In genomic region chr6:91160976-91161375, GRCm38 (mm10) we compare ENCODE assay signal across 12 mouse cellular contexts. TPM values are rescaled to one million over a fixed set of nuclear protein-coding genes. Genes with fewer than 3 reads are reported as not detected.
DNase-seq lines count a peak whose midpoint lies in the region; ATAC-seq lines count a peak whose summit lies in the region.
"Had no signal": no experiment of that assay in that cellular context is flagged by ENCODE, and none has a peak within 500 bp of the region (broad histone marks: within the 10 kb centered on the region; RNA-seq: fewer than 3 reads in every experiment).

No protein-coding gene starts in this region.

- H3K4me1 ChIP-seq in heart, embryonic 13.5 days, result peaks cover 78% of the 10 kb centered on the region
- H3K4me1 ChIP-seq in embryonic facial prominence, embryonic 14.5 days (ENCODE audit: control insufficient read depth, insufficient read depth, low read length), result peaks cover 40% of the 10 kb centered on the region
- peaks cover 97% of the 10 kb centered on the region for H3K4me1 ChIP-seq in liver, embryonic 13.5 days (replicated peaks)

- H3K4me2 ChIP-seq in heart, embryonic 13.5 days, result peak overlapping the region; percentile 88
- no peak overlapping the region for H3K4me2 ChIP-seq in embryonic facial prominence, embryonic 14.5 days (ENCODE audit: low read depth, low read length)
- 0 out of 2 replicates have a peak overlapping the region, but pooled peaks have one; percentile 96 for H3K4me2 ChIP-seq in liver, embryonic 13.5 days
- H3K4me2 ChIP-seq: stomach, embryonic 15.5 days had no signal

- H3K4me3 ChIP-seq in heart, embryonic 13.5 days, result no peak overlapping the region
- no peak overlapping the region for H3K4me3 ChIP-seq in embryonic facial prominence, embryonic 14.5 days (ENCODE audit: low read depth, low read length)
- no peak overlapping the region for H3K4me3 ChIP-seq in liver, embryonic 13.5 days (replicated peaks)
- H3K4me3 ChIP-seq: midbrain, embryonic 13.5 days; stomach, embryonic 15.5 days had no signal

- ATAC-seq in heart, embryonic 13.5 days (ENCODE audit: extremely low read depth, insufficient number of reproducible peaks, low FRiP score, low TSS enrichment), result no peak
- ATAC-seq in embryonic facial prominence, embryonic 14.5 days (ENCODE audit: low read depth), result no peak
- no peak for ATAC-seq in liver, embryonic 13.5 days (ENCODE audit: low read depth)
- ATAC-seq in granulocyte monocyte progenitor cell, adult 5-6 weeks (replicated peaks; ENCODE audit: poor library complexity, severe bottlenecking), result no peak
- ATAC-seq: intestine, postnatal 0 days; midbrain, embryonic 13.5 days had no signal

- 75% methylated on average over 2 of the region's 2 CpGs for WGBS in heart, embryonic 13.5 days
- 70% methylated on average over 1 of the region's 2 CpGs for WGBS in embryonic facial prominence, embryonic 14.5 days
- WGBS in liver, embryonic 13.5 days (ENCODE audit: insufficient replicate concordance), result 51% methylated on average over 2 of the region's 2 CpGs

- DNase-seq in cerebellum, adult 9-10 months, result peak; percentile 73
- no peak for DNase-seq in cerebellum, adult 11 months
- no peak for DNase-seq in heart, postnatal 4 days
- no peak for DNase-seq in embryonic facial prominence, embryonic 14.5 days (ENCODE audit: low spot score)
- no peak for DNase-seq in liver, embryonic 13.5 days
- no peak for DNase-seq in kidney, postnatal 4 days
- DNase-seq: thymus, postnatal 36 days had no signal

- peak overlapping the region; percentile 68; the same call in 1 of the 2 replicates for H3K27ac ChIP-seq in heart, embryonic 13.5 days (replicated peaks)
- H3K27ac ChIP-seq in embryonic facial prominence, embryonic 14.5 days (replicated peaks; ENCODE audit: low read depth, low read length), result peak overlapping the region; percentile 44; the same call in 1 of the 2 replicates
- peak overlapping the region; percentile 99 for H3K27ac ChIP-seq in liver, embryonic 13.5 days

- no peaks in the 10 kb centered on the region for H3K9me3 ChIP-seq in heart, embryonic 13.5 days
- H3K9me3 ChIP-seq in embryonic facial prominence, embryonic 14.5 days (ENCODE audit: control insufficient read depth, low read length), result no peaks in the 10 kb centered on the region
- no peaks in the 10 kb centered on the region for H3K9me3 ChIP-seq in liver, embryonic 13.5 days (replicated peaks)
- H3K9me3 ChIP-seq: midbrain, embryonic 13.5 days; stomach, embryonic 15.5 days had no signal

- 0 out of 2 replicates have a peak overlapping the region, but pooled peaks have one; percentile 35 for H3K9ac ChIP-seq in heart, embryonic 13.5 days
- no peak overlapping the region for H3K9ac ChIP-seq in embryonic facial prominence, embryonic 14.5 days (ENCODE audit: low read depth, low read length)
- peak overlapping the region; percentile 93 for H3K9ac ChIP-seq in liver, embryonic 13.5 days

- H3K27me3 ChIP-seq in heart, embryonic 13.5 days (replicated peaks), result peaks cover 5% of the 10 kb centered on the region; the same call in 1 of the 2 replicates
- no peaks in the 10 kb centered on the region for H3K27me3 ChIP-seq in embryonic facial prominence, embryonic 14.5 days (replicated peaks; ENCODE audit: control insufficient read depth, insufficient read depth, low read length)
- no peaks in the 10 kb centered on the region for H3K27me3 ChIP-seq in liver, embryonic 13.5 days
- H3K27me3 ChIP-seq: midbrain, embryonic 13.5 days; stomach, embryonic 15.5 days had no signal

- H3K36me3 ChIP-seq in heart, embryonic 13.5 days, result no peaks in the 10 kb centered on the region; the same call in 1 of the 2 replicates
- peaks cover 6% of the 10 kb centered on the region; the same call in 1 of the 2 replicates for H3K36me3 ChIP-seq in embryonic facial prominence, embryonic 14.5 days (ENCODE audit: control insufficient read depth, insufficient read depth, low read length)
- peaks cover 15% of the 10 kb centered on the region for H3K36me3 ChIP-seq in liver, embryonic 13.5 days

RNA-seq across cellular contexts. Expression of gene Hdac11, which starts 4.5 kb away (rescaled TPM):
- 8.2 and 9.6 TPM in 2 replicates for polyA plus RNA-seq in heart, embryonic 13.5 days (2015; fragmentation: Nextera tagmentation; extraction: Ambion mirVana)
- 10 to 100 TPM; 11.4 to 12.5 TPM for total RNA-seq in heart, postnatal 4 days (2021)
- polyA plus RNA-seq in embryonic facial prominence, embryonic 14.5 days (2014; fragmentation: Nextera tagmentation; extraction: Ambion mirVana), result 15.4 and 15.7 TPM in 2 replicates
- polyA plus RNA-seq in liver, embryonic 13.5 days (2015; fragmentation: Nextera tagmentation; extraction: Ambion mirVana), result 5.6 and 6.0 TPM in 2 replicates
- 0.32 and 2.5 TPM in 2 replicates for total RNA-seq in granulocyte monocyte progenitor cell, adult 5-6 weeks (2014; fragmentation: Nextera tagmentation)
- total RNA-seq in granulocyte monocyte progenitor cell, adult 5-6 weeks (2017), result 0.43 and 1.5 TPM in 2 replicates

RNA-seq across cellular contexts. Expression of gene Nup210, which starts 44.3 kb away (rescaled TPM):
- polyA plus RNA-seq in heart, embryonic 13.5 days (2015; fragmentation: Nextera tagmentation; extraction: Ambion mirVana), result 7.6 and 8.9 TPM in 2 replicates
- total RNA-seq in heart, postnatal 4 days (2021), result 10 to 100 TPM; 13.1 to 15.4 TPM
- 13.1 and 16.2 TPM in 2 replicates for polyA plus RNA-seq in embryonic facial prominence, embryonic 14.5 days (2014; fragmentation: Nextera tagmentation; extraction: Ambion mirVana)
- 28.5 and 34.3 TPM in 2 replicates for polyA plus RNA-seq in liver, embryonic 13.5 days (2015; fragmentation: Nextera tagmentation; extraction: Ambion mirVana)
- total RNA-seq in granulocyte monocyte progenitor cell, adult 5-6 weeks (2014; fragmentation: Nextera tagmentation), result 209 and 244 TPM in 2 replicates
- 201 and 270 TPM in 2 replicates for total RNA-seq in granulocyte monocyte progenitor cell, adult 5-6 weeks (2017)

RNA-seq across cellular contexts. Expression of gene Fbln2, which starts 51.3 kb away (rescaled TPM):
- 173 and 181 TPM in 2 replicates for polyA plus RNA-seq in heart, embryonic 13.5 days (2015; fragmentation: Nextera tagmentation; extraction: Ambion mirVana)
- total RNA-seq in heart, postnatal 4 days (2021), result 100 to 1,000 TPM; 172 to 182 TPM
- 202 and 230 TPM in 2 replicates for polyA plus RNA-seq in embryonic facial prominence, embryonic 14.5 days (2014; fragmentation: Nextera tagmentation; extraction: Ambion mirVana)
- 8.7 and 8.8 TPM in 2 replicates for polyA plus RNA-seq in liver, embryonic 13.5 days (2015; fragmentation: Nextera tagmentation; extraction: Ambion mirVana)
- total RNA-seq in granulocyte monocyte progenitor cell, adult 5-6 weeks (2014; fragmentation: Nextera tagmentation), result not detected in 2 replicates
- total RNA-seq in granulocyte monocyte progenitor cell, adult 5-6 weeks (2017), result not detected in 2 replicates

Comparison
In these comparisons a context has a peak if more than half of its experiments do, and no peak if none do; other contexts are left out.
1. H3K27ac ChIP-seq: peak in every context shown above with its lines; median percentile 99 in liver, embryonic 13.5 days; 68 in heart, embryonic 13.5 days; 44 in embryonic facial prominence, embryonic 14.5 days.
2. RNA of gene Fbln2, which starts 51.3 kb away (polyA plus RNA-seq): 202 to 230 TPM in embryonic facial prominence, embryonic 14.5 days and 173 to 181 TPM in heart, embryonic 13.5 days; 8.7 to 8.8 TPM in liver, embryonic 13.5 days; every median in the first group is over 10 times any median in the second.